Mouse (Mus musculus) C2C12 (cell line): Measurements from ENCODE around the gene Ero1l. TPM values are rescaled to one million over a fixed set of nuclear protein-coding genes. Genes with fewer than 3 reads are reported as not detected.

Experiments
- H3K27me3 ChIP-seq: one replicate; pipeline ENCODE4 v1.6.1; 2011; ENCODE audit not compliant: control insufficient read depth, insufficient read depth, insufficient read length
- H3K36me3 ChIP-seq: one replicate; pipeline ENCODE4 v1.6.1; 2011; ENCODE audit not compliant: control insufficient read depth, insufficient read depth
- H3K4me3 ChIP-seq: one replicate; pipeline ENCODE4 v1.5.1; 2011; ENCODE audit warnings: mild to moderate bottlenecking, control low read depth; ENCODE audit not compliant: poor library complexity, insufficient read depth, severe bottlenecking
- H3K79me2 ChIP-seq: one replicate; pipeline ENCODE4 v1.6.1; 2011; ENCODE audit not compliant: control insufficient read depth, insufficient read depth
- H3K79me3 ChIP-seq: one replicate; pipeline ENCODE4 v1.6.1; 2011; ENCODE audit warnings: low read depth, control low read depth
- H3ac ChIP-seq: one replicate; pipeline ENCODE3; 2011; ENCODE audit warnings: low read depth; ENCODE audit not compliant: control insufficient read depth, insufficient read length
- CEBPB ChIP-seq: IDR thresholded peaks from one replicate; pipeline ENCODE4 v1.6.1; 2011; ENCODE audit warnings: low read depth, mild to moderate bottlenecking, control low read depth, moderate library complexity
- CTCF ChIP-seq: IDR thresholded peaks from one replicate; pipeline ENCODE4 v1.5.1; 2011; ENCODE audit not compliant: control insufficient read depth, insufficient read depth, insufficient read length
- FOSL1 ChIP-seq: IDR thresholded peaks from one replicate; pipeline ENCODE4 v1.8.0; 2011; ENCODE audit warnings: mild to moderate bottlenecking, low read length; ENCODE audit not compliant: poor library complexity, insufficient read depth, severe bottlenecking
- MAX ChIP-seq: IDR thresholded peaks from one replicate; pipeline ENCODE4 v1.6.1; 2011; ENCODE audit warnings: mild to moderate bottlenecking, control low read depth
- MYOD1 ChIP-seq: IDR thresholded peaks from one replicate; pipeline ENCODE4 v1.6.1; 2011; ENCODE audit warnings: low read depth; ENCODE audit not compliant: control insufficient read depth, insufficient read length
- MYOG ChIP-seq: IDR thresholded peaks from one replicate; pipeline ENCODE4 v1.6.1; 2011; ENCODE audit not compliant: control insufficient read depth, insufficient read length; ENCODE audit errors: extremely low read depth
- USF1 ChIP-seq: IDR thresholded peaks from one replicate; pipeline ENCODE4 v1.6.1; 2011; ENCODE audit warnings: low read depth, mild to moderate bottlenecking, control low read depth, moderate library complexity
- polyA plus RNA-seq: library from polyadenylated mRNA; unstranded; fragments of >200 nt; fragmentation: generic; extraction: Trizol; gene quantifications from one replicate; pipeline ENCODE4 v1.2.1, GENCODE M21; 2012; ENCODE audit warnings: missing spikeins

The Ero1l gene
- polyA plus RNA-seq, 1 experiment = 9.0 TPM

DNA sequence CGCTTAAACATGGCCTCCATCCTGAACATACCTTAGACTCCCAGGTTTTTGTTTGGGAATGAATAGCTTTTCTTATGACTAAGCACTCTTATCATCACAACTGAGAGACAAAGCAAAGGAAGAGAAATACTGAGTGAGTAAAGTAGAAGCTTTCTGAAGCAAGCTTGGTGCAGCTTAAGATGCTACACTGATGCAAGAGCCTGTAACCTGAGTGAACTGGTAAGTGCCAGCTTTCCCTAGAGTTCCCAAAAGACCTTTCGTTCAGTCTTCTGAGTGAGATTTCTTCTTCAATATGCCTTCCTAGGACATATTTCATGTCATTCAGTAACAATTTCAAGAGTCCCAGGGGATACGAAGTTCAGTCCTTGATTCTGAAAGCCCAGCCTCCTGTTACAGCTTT is 2.5 kb upstream of the Ero1l start:
- no peaks in the 10 kb centered on the region for H3K36me3 ChIP-seq
- H3K79me3 ChIP-seq = peaks cover 18% of the 10 kb centered on the region
- peaks cover 22% of the 10 kb centered on the region for H3K79me2 ChIP-seq
- no peaks in the 10 kb centered on the region for H3K27me3 ChIP-seq
- H3ac ChIP-seq = no peak overlapping the region
- no peak overlapping the region for H3K4me3 ChIP-seq
- TF ChIP-seq FOSL1 = no peak
- TF ChIP-seq MYOD1 = no peak
- no peak for TF ChIP-seq CTCF
- TF ChIP-seq MAX = no peak
- TF ChIP-seq MYOG = no peak
- no peak for TF ChIP-seq CEBPB

- H3K36me3 ChIP-seq = no peaks in the 10 kb centered on the region
- peaks cover 31% of the 10 kb centered on the region for H3K79me2 ChIP-seq
- H3K27me3 ChIP-seq = no peaks in the 10 kb centered on the region
- TF ChIP-seq MYOG (no peak), FOSL1 (no peak), CEBPB (no peak), CTCF (no peak), MAX (no peak), USF1 (no peak), MYOD1 (no peak)
- no peak overlapping the region for H3K4me3 ChIP-seq
- H3K79me3 ChIP-seq = peaks cover 22% of the 10 kb centered on the region
- H3ac ChIP-seq = no peak overlapping the region
Observed at GRCm38 (mm10) chr14:45320111-45320510, 1.5 kb upstream of the Ero1l start.

- Histone ChIP-seq H3K36me3 (no peaks in the 10 kb centered on the region), H3K4me3 (no peak overlapping the region), H3K27me3 (no peaks in the 10 kb centered on the region), H3K79me3 (peaks cover 25% of the 10 kb centered on the region), H3ac (no peak overlapping the region), H3K79me2 (peaks cover 39% of the 10 kb centered on the region)
- TF ChIP-seq USF1 (no peak), CTCF (no peak), MYOD1 (no peak), MAX (no peak), FOSL1 (no peak), MYOG (no peak), CEBPB (no peak)
Observed at GRCm38 (mm10) chr14:45319237-45319610, 653 bp upstream of the Ero1l start.

DNA sequence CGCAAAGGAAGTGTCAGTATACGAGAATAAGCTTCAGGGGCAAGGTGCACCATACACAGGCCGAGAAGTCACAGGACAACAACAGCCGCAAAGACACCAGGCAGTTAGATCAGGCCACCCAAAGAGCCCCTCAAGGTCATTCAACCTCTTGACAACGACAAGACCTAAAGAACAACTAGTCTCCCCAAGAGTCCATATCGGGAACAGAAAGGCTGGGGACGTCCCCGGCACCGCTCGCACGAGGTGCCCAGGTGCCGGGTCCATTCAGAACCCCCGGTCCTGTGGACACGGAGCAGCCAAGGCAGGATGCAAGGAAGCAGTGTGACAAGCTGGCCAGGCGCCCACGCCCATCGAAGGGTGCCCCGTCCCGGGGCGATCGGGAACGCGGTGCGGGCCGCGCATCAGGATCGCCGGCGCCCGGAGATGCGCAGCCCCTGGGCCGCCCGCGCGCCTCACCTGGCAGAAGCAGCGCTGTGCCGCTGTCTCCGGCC is 605 bp downstream of the Ero1l start:
- H3K4me3 ChIP-seq = peak overlapping the region; percentile 72
- peaks cover 35% of the 10 kb centered on the region for H3K79me3 ChIP-seq
- no peak for TF ChIP-seq MYOD1
- no peak for TF ChIP-seq MAX
- TF ChIP-seq CEBPB = no peak
- TF ChIP-seq CTCF = no peak
- TF ChIP-seq MYOG = no peak
- TF ChIP-seq FOSL1 = no peak
- TF ChIP-seq USF1 = no peak
- peak overlapping the region; percentile 64 for H3ac ChIP-seq
- H3K27me3 ChIP-seq = no peaks in the 10 kb centered on the region
- peaks cover 51% of the 10 kb centered on the region for H3K79me2 ChIP-seq
- no peaks in the 10 kb centered on the region for H3K36me3 ChIP-seq

DNA sequence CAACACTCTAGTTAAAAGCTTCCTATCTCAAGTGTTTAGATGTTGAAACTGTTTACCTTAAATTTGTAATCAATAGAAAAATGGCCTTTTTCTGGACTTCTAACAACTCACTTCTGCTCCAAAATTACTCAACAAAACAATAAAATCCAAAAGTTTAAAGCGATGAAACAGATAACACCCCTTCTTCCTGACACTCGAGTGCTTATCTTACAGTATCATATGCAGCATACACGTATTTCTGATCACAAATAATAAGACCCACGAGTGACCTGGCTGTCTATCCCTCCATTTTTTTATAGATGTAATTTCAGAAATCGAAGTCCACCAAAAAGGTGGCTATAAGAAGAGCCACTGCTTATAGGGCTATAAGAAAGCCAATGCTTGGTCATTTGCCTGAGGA is 1.6 kb downstream of the Ero1l start:
- Histone ChIP-seq H3K27me3 (no peaks in the 10 kb centered on the region), H3K79me3 (peaks cover 36% of the 10 kb centered on the region), H3K4me3 (peak overlapping the region; percentile 72), H3K79me2 (peaks cover 61% of the 10 kb centered on the region), H3ac (no peak overlapping the region), H3K36me3 (no peaks in the 10 kb centered on the region)
- no peak for TF ChIP-seq CTCF
- TF ChIP-seq MYOD1 = no peak

DNA sequence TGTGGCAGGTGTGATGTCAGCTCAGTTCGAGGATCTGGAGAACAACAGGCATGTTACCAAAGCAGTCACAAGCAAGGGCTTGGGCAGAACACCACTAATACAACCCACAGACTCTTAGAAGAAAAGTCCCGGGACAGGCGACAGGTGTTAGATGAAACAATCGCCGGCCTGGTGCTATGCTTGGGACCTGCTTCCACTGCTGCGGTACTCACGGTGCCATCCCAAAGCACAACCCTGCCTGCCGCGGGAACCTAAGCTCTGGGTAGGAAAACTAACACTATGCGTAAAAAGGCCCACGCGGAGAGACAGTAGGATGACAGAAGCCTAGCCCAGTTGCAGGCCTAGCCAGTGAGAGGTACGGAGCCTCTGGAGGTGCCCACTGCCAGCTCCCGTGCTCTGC is 8.5 kb downstream of the Ero1l start:
- TF ChIP-seq CTCF (no peak), MYOG (no peak), MAX (no peak), FOSL1 (no peak), CEBPB (no peak), MYOD1 (no peak)
- Histone ChIP-seq H3K79me2 (peaks cover 57% of the 10 kb centered on the region), H3K27me3 (no peaks in the 10 kb centered on the region), H3K36me3 (no peaks in the 10 kb centered on the region), H3K4me3 (no peak overlapping the region), H3K79me3 (peaks cover 34% of the 10 kb centered on the region), H3ac (no peak overlapping the region)
